Mouse (Mus musculus) C3H10T1/2 (cell line): ENCODE results near the gene 2210016L21Rik. TPM values are rescaled to one million over a fixed set of nuclear protein-coding genes. Genes with fewer than 3 reads are reported as not detected.

Source experiments
- polyA plus RNA-seq, 2 experiments: library from polyadenylated mRNA; unstranded; fragments of >200 nt; fragmentation: generic; extraction: Trizol; gene quantifications; one replicate each; pipeline ENCODE4 v1.2.1; 2012; ENCODE audit warnings: missing spikeins in 2 of 2

2210016L21Rik gene
- polyA plus RNA-seq = 10 to 100 TPM; 17.2 to 33.9 TPM

DNA sequence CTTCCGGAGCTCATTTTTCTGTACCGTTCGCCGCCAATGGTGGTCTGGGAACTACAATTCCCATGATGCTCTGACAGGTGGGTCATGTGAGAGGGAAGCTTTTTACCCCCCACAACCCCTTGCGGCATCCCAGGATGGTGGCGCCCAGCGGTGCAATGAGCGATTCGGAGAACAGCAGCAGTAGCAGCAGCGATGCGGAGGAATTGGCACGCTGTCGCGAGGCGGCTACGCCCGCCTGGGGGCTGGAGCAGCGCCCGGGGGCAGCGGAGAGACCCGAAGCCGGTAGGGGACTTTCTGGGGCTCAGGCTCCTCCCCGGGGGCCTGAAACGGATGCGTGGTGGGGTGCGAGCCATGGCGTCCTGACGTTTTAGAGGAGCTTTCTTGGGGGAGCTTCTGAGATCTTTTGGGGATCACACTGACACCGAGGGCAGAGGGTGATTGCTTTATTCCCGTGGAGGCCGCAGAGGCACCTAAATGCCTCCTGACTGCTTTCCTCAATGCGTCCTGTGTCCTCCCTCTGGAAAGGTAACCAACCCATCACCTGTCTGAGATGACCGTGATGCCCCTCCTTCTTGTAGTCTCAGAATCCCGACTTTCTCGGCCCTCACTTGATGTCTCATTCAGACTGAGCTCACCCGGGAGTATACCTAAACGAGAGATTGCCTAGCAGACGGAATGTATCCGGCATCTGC, at the start of gene 2210016L21Rik:
TSS of gene 2210016L21Rik (plus strand) at position 85 of the 692 bp plus-strand sequence.

DNA sequence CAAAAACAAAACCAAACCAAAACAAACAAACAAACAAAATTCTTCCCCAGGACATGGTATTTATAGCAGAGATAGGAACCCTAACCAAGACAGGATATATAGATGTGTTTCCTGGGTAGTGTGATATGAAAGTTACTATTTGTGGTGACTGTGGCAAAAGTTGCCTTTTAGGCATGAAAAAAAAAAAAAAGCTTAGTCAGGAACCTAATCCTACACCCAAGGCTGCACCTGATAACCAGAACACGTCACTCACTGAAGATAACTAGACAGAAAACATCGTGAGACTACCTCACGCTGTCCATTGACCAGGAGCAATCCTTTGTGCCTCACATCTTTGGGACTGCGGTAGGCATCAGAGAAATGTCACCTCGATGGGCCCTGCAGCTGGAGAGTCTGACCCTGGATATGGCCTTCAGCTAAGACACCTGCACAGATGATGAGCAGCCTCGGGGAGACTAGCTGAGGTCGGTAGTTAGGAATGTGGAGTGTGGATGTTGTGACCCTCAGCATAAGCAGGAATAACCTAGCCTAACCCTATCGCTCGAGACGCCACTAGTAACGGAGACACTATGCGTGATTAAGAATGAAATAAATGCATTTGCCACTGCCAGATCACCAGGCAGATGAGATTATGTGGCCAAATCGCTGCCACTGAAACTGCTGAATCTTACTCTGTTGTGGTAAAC, 45.1 kb upstream of the 2210016L21Rik start, which contains the start of gene Oasl2:
TSS of gene Oasl2 (plus strand) at position 249 of the 686 bp plus-strand sequence.

DNA sequence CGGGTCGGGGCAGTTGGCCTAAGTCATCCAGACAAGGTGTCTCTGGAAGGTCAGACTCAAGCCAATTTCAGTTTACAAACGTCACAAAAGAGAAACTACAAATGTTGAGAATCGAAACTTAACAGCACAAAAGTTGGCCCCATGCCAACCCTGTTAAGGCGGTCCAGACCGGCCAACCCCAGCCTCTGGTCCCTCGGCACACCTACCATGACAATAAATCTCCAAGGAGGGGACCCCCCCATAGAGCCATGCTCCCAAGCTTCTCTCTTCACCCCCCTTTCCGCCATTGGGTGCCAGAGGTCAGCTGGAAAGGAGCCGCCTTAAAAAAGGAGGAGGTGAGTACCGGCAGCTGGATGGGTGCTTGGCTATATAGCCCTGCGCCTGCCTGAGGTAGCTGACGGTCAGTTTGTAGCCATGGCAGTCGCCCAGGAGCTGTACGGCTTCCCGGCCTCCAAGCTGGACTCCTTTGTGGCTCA, 18.9 kb upstream of the 2210016L21Rik start, which contains the start of gene Oasl1:
TSS of gene Oasl1 (plus strand) at position 243 of the 476 bp plus-strand sequence.

DNA sequence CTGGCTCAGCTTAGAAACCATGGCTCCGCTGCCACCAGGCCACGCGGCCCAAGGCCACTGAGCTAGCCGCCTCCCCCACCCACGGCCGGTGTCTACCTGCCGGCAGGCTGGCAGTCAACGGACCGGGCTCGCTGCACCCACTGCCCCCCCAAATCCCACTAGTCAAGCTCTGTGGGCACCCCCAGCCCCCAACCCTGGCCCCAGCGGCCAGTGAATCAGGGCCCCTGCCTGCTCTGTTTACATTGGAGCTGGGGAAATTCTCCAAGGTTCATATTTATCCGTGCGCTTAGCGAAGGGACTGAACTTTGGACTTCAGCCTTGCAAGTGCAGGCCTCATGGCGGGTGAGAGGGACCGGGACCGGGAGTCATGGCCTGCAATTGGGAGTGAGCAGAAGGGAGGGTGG, 28.9 kb downstream of the 2210016L21Rik start, which contains the start of gene Hnf1a:
TSS of gene Hnf1a (minus strand) at position 271 of the 404 bp plus-strand sequence.

Other genes starting within 250 kb of the 2210016L21Rik start
- 10 to 100 TPM in 1 of 2 experiments, 1 to 10 TPM in 1; 3.2 to 10.1 TPM for gene Tchp, start 234.4 kb upstream of the 2210016L21Rik start, polyA plus RNA-seq
- 10 to 100 TPM; 23.7 to 41.4 TPM for gene Ankrd13a, start 167.5 kb upstream of the 2210016L21Rik start, polyA plus RNA-seq
- gene Git2, start 166.6 kb upstream of the 2210016L21Rik start, polyA plus RNA-seq = 10 to 100 TPM in 1 of 2 experiments, 1 to 10 TPM in 1; 4.6 to 21.3 TPM
- 10 to 100 TPM; 41.9 to 54.5 TPM for gene 1500011B03Rik, start 118.7 kb upstream of the 2210016L21Rik start, polyA plus RNA-seq
- gene 4930519G04Rik, start 88.5 kb upstream of the 2210016L21Rik start, polyA plus RNA-seq = not detected
- not detected for gene Gm9936, start 83.5 kb upstream of the 2210016L21Rik start, polyA plus RNA-seq
- 1 to 10 TPM in 1 of 2 experiments, under 1 TPM in 1; 0.15 to 7.8 TPM for gene Oasl2, start 45.2 kb upstream of the 2210016L21Rik start, polyA plus RNA-seq
- gene Oasl1, start 18.9 kb upstream of the 2210016L21Rik start, polyA plus RNA-seq = under 1 TPM; 0.07 to 0.08 TPM
- not detected for gene Hnf1a, start 28.9 kb downstream of the 2210016L21Rik start, polyA plus RNA-seq
- gene Sppl3, start 69.0 kb downstream of the 2210016L21Rik start, polyA plus RNA-seq = 10 to 100 TPM in 1 of 2 experiments, 1 to 10 TPM in 1; 10.0 to 36.4 TPM
- 10 to 100 TPM in 1 of 2 experiments, 1 to 10 TPM in 1; 4.7 to 13.3 TPM for gene Gm10401, start 156.1 kb downstream of the 2210016L21Rik start, polyA plus RNA-seq
- gene Acads, start 177.2 kb downstream of the 2210016L21Rik start, polyA plus RNA-seq = 10 to 100 TPM; 46.2 to 54.7 TPM
- 10 to 100 TPM; 13.3 to 33.6 TPM for gene Unc119b, start 192.8 kb downstream of the 2210016L21Rik start, polyA plus RNA-seq
- 10 to 100 TPM; 18.5 to 63.7 TPM for gene Mlec, start 216.0 kb downstream of the 2210016L21Rik start, polyA plus RNA-seq